Mouse (Mus musculus) adrenal gland, postnatal 25 days (tissue): ENCODE data around the gene Gm11487. TPM values are rescaled to one million over a fixed set of nuclear protein-coding genes. Genes with fewer than 3 reads are reported as not detected.
"Not testable (repeated sequence)": the region's sequence is repeated elsewhere in the genome, so short reads cannot be mapped to it uniquely, and the experiment has no call there.

Experiments
- DNase-seq: peaks from one replicate; pipeline ENCODE4 v3.0.0; 2021; ENCODE audit warnings: mixed read lengths
- long read RNA-seq: library from polyadenylated mRNA; stranded (forward); transcript quantifications from one replicate; pipeline ENCODE4 v2.0.0, GENCODE M21; 2021
- total RNA-seq: library from RNA; stranded (reverse); gene quantifications from 2 replicates; pipeline ENCODE4 v1.2.3, GENCODE M21; 2021

Gm11487 gene
- not detected in 2 replicates for total RNA-seq
- long read RNA-seq = 0 reads

DNA sequence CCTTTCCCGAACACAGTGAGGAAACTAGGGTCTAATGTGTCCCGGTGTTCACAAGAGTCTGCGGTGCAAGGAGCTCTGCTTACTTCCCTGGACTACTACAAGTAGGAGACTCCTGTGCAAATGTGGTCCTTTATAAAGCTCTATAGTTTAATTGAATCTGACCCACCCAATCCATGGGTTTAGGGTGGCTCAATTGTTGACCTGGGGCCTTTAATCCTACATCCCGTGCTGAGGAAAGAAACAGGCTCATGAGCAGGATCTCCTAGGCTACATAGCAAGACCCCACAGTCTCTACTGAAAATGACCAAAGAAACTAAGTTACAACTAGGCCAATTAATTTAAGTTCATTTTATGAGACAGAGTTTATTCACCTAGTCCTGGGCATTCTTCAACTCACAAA is at the start of gene Gm11487:
Gene Gm11487 (minus strand): TSS at position 101 of the 400 bp plus-strand sequence.
- DNase-seq = not testable (repeated sequence)

DNA sequence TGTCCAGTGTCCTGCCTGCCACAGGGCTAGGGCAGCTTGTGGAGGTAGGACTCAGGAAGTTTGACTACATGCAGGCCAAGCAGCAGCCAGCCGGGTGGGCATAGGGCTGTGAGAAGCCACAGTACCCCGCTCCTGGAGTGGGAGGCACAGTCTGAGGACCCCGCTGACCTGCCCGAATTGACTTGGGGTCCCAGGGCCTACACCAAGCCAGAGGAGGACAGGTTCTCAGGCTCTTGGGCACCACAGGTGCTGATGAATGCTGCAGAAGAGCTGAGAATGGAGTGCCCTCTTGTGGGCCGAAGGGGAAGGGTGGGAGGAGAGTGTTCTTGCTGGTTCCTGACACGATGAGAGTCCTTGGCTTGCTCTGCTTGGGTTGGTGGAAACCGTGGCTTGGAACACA is 39.8 kb upstream of the Gm11487 start:
- peak; percentile 15 for DNase-seq

DNA sequence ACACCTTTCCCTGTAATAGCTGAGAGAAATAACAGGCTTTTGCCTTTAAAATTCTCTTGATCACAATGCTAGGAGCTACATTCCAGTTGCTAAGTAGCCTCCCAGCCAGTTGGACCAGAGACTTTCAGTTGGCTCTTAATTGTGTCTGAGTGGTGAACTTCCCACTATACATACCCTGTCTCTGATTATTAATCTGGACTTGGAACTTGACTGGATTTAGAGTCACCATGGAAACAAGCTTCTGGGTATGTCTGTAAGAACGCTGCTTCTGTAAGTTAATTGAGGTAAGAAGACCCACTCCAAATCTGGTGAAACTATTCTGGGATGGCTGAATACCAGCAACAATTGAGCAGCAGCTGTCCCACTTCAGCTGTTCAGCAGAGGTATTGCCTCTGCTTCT is 37.7 kb upstream of the Gm11487 start:
- DNase-seq = no peak

DNA sequence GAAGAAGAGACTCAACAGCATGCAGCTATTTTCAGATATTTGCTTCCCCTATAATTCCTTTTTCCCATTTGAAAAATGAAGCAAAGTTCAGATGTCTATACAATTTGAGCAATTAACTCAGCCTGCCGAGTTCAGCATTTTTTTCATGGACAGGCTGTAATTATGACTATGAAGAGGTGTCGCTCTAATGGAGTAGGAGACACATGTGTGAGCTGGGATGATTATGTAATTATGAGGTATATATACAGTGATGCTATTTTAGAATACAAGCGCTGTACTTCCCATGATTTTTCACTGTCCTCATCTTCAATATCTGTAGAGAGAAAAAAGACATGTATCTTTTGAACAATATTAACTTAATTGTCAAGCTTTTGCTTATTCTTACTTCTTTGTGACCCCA is 21.0 kb upstream of the Gm11487 start:
- no peak for DNase-seq

DNA sequence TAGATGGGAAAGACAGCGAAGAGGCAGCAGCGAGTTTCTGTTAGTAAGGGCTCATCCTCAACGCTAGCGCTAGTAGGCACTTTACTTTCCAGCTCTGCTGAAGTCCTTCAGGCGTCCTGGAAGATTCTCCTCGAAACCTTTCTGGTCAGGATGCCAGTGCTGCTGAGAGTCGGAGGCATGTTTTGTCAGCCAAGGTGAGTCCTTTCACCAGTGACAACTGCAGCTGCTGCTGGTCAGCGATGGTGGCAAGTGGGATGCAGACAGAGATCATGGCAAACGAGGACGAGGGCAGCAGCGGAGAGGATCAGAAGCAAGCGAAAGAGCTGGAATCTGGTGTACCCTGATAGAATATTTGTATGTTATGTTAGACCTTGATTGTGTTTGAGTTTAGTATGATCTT is 18.2 kb upstream of the Gm11487 start:
- no peak for DNase-seq

DNA sequence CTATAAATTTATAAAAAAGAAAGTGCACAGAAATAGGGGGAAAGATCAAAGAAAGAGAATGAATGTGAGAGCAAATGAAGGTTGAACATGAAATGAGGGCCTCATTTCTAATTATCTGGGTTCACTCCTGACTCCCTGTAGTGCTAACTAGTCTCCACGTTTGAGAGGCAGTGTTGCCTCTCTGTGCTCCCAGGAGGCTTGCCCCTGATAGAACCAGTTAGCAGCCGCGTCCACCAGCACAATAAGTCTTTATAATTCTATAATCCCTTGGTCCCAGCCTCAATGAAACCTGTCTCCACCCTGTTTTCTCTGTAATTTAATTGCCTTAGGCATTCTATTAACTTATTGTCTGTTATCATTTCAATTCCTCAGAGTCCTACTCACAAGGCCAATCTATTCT is 38.3 kb downstream of the Gm11487 start:
- DNase-seq = no peak

Other genes starting within 250 kb of the Gm11487 start
- gene Gm11238, start 202.8 kb upstream of the Gm11487 start, total RNA-seq = not detected in 2 replicates
- gene Gm11237, start 217.9 kb upstream of the Gm11487 start, total RNA-seq = not detected in 2 replicates
- gene Gm11236, start 233.0 kb upstream of the Gm11487 start, total RNA-seq = not detected in 2 replicates